Mouse (Mus musculus) kidney, embryonic 14.5 days (tissue): ENCODE measurements around the gene Bbs10. TPM values are rescaled to one million over a fixed set of nuclear protein-coding genes. Genes with fewer than 3 reads are reported as not detected.

ENCODE experiments used
- ATAC-seq: fragments of 200-750 bp; cut with Nextera tagmentation; 2 replicates; pipeline ENCODE4 v1.8.0; 2017; ENCODE audit warnings: moderate number of reproducible peaks, mild to moderate bottlenecking, moderate TSS enrichment, moderate library complexity; ENCODE audit not compliant: low FRiP score, low TSS enrichment
- H3K27ac ChIP-seq: fragments of 300-500 bp; sonication (generic); 2 replicates; pipeline ENCODE4 v1.5.1; 2014; ENCODE audit warnings: low read depth, mild to moderate bottlenecking, low read length, moderate library complexity, mixed read lengths
- H3K27me3 ChIP-seq: fragments of 300-500 bp; sonication (generic); 2 replicates; pipeline ENCODE4 v1.6.1; 2014; ENCODE audit warnings: mild to moderate bottlenecking, low read length; ENCODE audit not compliant: control insufficient read depth, insufficient read depth
- H3K36me3 ChIP-seq: fragments of 300-500 bp; sonication (generic); 2 replicates; pipeline ENCODE4 v1.6.1; 2014; ENCODE audit warnings: low read length, mixed read lengths; ENCODE audit not compliant: control insufficient read depth, insufficient read depth
- H3K4me1 ChIP-seq: fragments of 300-500 bp; sonication (generic); 2 replicates; pipeline ENCODE4 v1.6.1; 2014; ENCODE audit warnings: low read length, mixed read lengths; ENCODE audit not compliant: control insufficient read depth, insufficient read depth
- H3K4me2 ChIP-seq: fragments of 300-500 bp; sonication (generic); replicated peaks from 2 replicates; pipeline ENCODE4 v1.6.1; 2014; ENCODE audit warnings: low read depth, mild to moderate bottlenecking, low read length
- H3K4me3 ChIP-seq: fragments of 300-500 bp; sonication (generic); 2 replicates; pipeline ENCODE4 v1.5.1; 2014; ENCODE audit warnings: mild to moderate bottlenecking, low read length
- H3K9ac ChIP-seq: fragments of 300-500 bp; sonication (generic); 2 replicates; pipeline ENCODE4 v1.6.1; 2014; ENCODE audit warnings: low read depth, mild to moderate bottlenecking, low read length, moderate library complexity
- H3K9me3 ChIP-seq: fragments of 300-500 bp; sonication (generic); 2 replicates; pipeline ENCODE4 v1.6.1; 2016; ENCODE audit warnings: low read length; ENCODE audit not compliant: control insufficient read depth
- WGBS: fragments of 180-500 bp; shearing (Covaris S2); extraction: QIAGEN DNeasy Blood & Tissue Kit; methylation state at CpG from one replicate; pipeline ENCODE4 v1.1.7; 2014; 5-methylcytosine and 5-hydroxymethylcytosine counted together
- polyA plus RNA-seq: library from polyadenylated mRNA; unstranded; fragments of >200 nt; fragmentation: Nextera tagmentation; extraction: Ambion mirVana; gene quantifications from 2 replicates; pipeline ENCODE4 v1.2.1, GENCODE M21; 2014

Bbs10 gene
- polyA plus RNA-seq: 5.1 and 6.7 TPM in 2 replicates

- Histone ChIP-seq H3K9ac (peak within 1 kb of the TSS; percentile 66), H3K27me3 (no peaks in the 10 kb centered on the region), H3K4me1 (no peaks in the 10 kb centered on the region), H3K36me3 (no peaks in the 10 kb centered on the region), H3K4me3 (peak within 1 kb of the TSS; percentile 76), H3K27ac (peak within 1 kb of the TSS; percentile 69; the same call in 1 of the 2 replicates), H3K4me2 (peak within 1 kb of the TSS; percentile 68), H3K9me3 (no peaks in the 10 kb centered on the region)
- ATAC-seq: peak; percentile 100
- WGBS: 1% methylated on average over 54 of the region's 54 CpGs
Measured at GRCm38 (mm10) chr10:111298140-111299098, at the start of gene Bbs10. Gene Bbs10, plus strand, starts transcription at chr10:111298679.

- no peaks in the 10 kb centered on the region for H3K9me3 ChIP-seq
- ATAC-seq: no peak
- WGBS: 92% methylated on average over 4 of the region's 4 CpGs
Measured at GRCm38 (mm10) chr10:111250192-111250591, 48.3 kb upstream of the Bbs10 start.

GRCm38 (mm10) chr10:111251666-111252065 is 46.8 kb upstream of the Bbs10 start:
- Histone ChIP-seq H3K4me3 (no peak overlapping the region), H3K27ac (no peak overlapping the region), H3K9ac (no peak overlapping the region), H3K9me3 (no peaks in the 10 kb centered on the region), H3K4me1 (no peaks in the 10 kb centered on the region), H3K4me2 (no peak overlapping the region), H3K36me3 (no peaks in the 10 kb centered on the region), H3K27me3 (no peaks in the 10 kb centered on the region)
- WGBS: 80% methylated on average over 5 of the region's 5 CpGs
- ATAC-seq: no peak

More at GRCm38 (mm10) chr10:111250192-111250591, 48.3 kb upstream of the Bbs10 start:
- Histone ChIP-seq H3K4me3 (no peak overlapping the region), H3K36me3 (no peaks in the 10 kb centered on the region), H3K27ac (no peak overlapping the region), H3K9ac (no peak overlapping the region), H3K27me3 (no peaks in the 10 kb centered on the region), H3K4me1 (no peaks in the 10 kb centered on the region), H3K4me2 (no peak overlapping the region)

- ATAC-seq: no peak
- H3K9me3 ChIP-seq: no peaks in the 10 kb centered on the region
- no peak overlapping the region for H3K9ac ChIP-seq
- H3K4me1 ChIP-seq: no peaks in the 10 kb centered on the region
- H3K4me3 ChIP-seq: no peak overlapping the region
- H3K36me3 ChIP-seq: no peaks in the 10 kb centered on the region
- WGBS: 97% methylated on average over 6 of the region's 6 CpGs
- H3K27me3 ChIP-seq: no peaks in the 10 kb centered on the region
- H3K4me2 ChIP-seq: no peak overlapping the region
- H3K27ac ChIP-seq: no peak overlapping the region
Measured at GRCm38 (mm10) chr10:111255228-111255627, 43.3 kb upstream of the Bbs10 start.

- Histone ChIP-seq H3K9me3 (no peaks in the 10 kb centered on the region), H3K36me3 (no peaks in the 10 kb centered on the region), H3K4me3 (no peak overlapping the region), H3K27me3 (no peaks in the 10 kb centered on the region), H3K9ac (no peak overlapping the region), H3K4me2 (no peak overlapping the region), H3K27ac (no peak overlapping the region), H3K4me1 (no peaks in the 10 kb centered on the region)
- ATAC-seq: no peak
- WGBS: 90% methylated on average over 3 of the region's 3 CpGs
Measured at GRCm38 (mm10) chr10:111256156-111256555, 42.3 kb upstream of the Bbs10 start.

- Histone ChIP-seq H3K9me3 (no peaks in the 10 kb centered on the region), H3K36me3 (no peaks in the 10 kb centered on the region), H3K4me1 (no peaks in the 10 kb centered on the region), H3K9ac (no peak overlapping the region), H3K27ac (no peak overlapping the region), H3K4me2 (no peak overlapping the region), H3K4me3 (no peak overlapping the region), H3K27me3 (no peaks in the 10 kb centered on the region)
- no peak for ATAC-seq
- 88% methylated on average over 3 of the region's 3 CpGs for WGBS
Measured at GRCm38 (mm10) chr10:111257358-111257757, 41.1 kb upstream of the Bbs10 start.

GRCm38 (mm10) chr10:111258256-111258655 is 40.2 kb upstream of the Bbs10 start:
- Histone ChIP-seq H3K9ac (no peak overlapping the region), H3K4me3 (no peak overlapping the region), H3K36me3 (no peaks in the 10 kb centered on the region), H3K4me1 (no peaks in the 10 kb centered on the region), H3K27ac (no peak overlapping the region), H3K9me3 (no peaks in the 10 kb centered on the region), H3K4me2 (no peak overlapping the region), H3K27me3 (no peaks in the 10 kb centered on the region)
- peak; percentile 68; the same call in 1 of the 2 replicates for ATAC-seq
- WGBS: 77% methylated on average over 3 of the region's 3 CpGs

GRCm38 (mm10) chr10:111271687-111272086 is 26.8 kb upstream of the Bbs10 start:
- H3K9ac ChIP-seq: no peak overlapping the region
- H3K36me3 ChIP-seq: peaks cover 8% of the 10 kb centered on the region; the same call in 1 of the 2 replicates
- 72% methylated on average over 15 of the region's 15 CpGs for WGBS
- no peak overlapping the region for H3K27ac ChIP-seq
- H3K27me3 ChIP-seq: no peaks in the 10 kb centered on the region
- no peak overlapping the region for H3K4me2 ChIP-seq
- H3K4me3 ChIP-seq: no peak overlapping the region
- H3K9me3 ChIP-seq: no peaks in the 10 kb centered on the region
- ATAC-seq: no peak
- 0 out of 2 replicates have a peak, but pooled peaks cover 4% of the 10 kb centered on the region for H3K4me1 ChIP-seq

GRCm38 (mm10) chr10:111272905-111273304 is 25.6 kb upstream of the Bbs10 start:
- no peak for ATAC-seq
- H3K27ac ChIP-seq: no peak overlapping the region; the same call in 1 of the 2 replicates
- 0 out of 2 replicates have a peak, but pooled peaks cover 4% of the 10 kb centered on the region for H3K4me1 ChIP-seq
- 80% methylated on average over 11 of the region's 11 CpGs for WGBS
- H3K4me3 ChIP-seq: no peak overlapping the region
- H3K4me2 ChIP-seq: no peak overlapping the region
- H3K9me3 ChIP-seq: no peaks in the 10 kb centered on the region
- no peak overlapping the region for H3K9ac ChIP-seq
- peaks cover 8% of the 10 kb centered on the region; the same call in 1 of the 2 replicates for H3K36me3 ChIP-seq
- H3K27me3 ChIP-seq: no peaks in the 10 kb centered on the region
